Mouse (Mus musculus) hindbrain, postnatal 0 days (tissue): ENCODE results near the gene Gfod1. TPM values are rescaled to one million over a fixed set of nuclear protein-coding genes. Genes with fewer than 3 reads are reported as not detected.

Experiments used
- ATAC-seq: fragments of 200-750 bp; cut with Nextera tagmentation; 2 replicates; pipeline ENCODE4 v1.8.0; 2017; ENCODE audit warnings: mild to moderate bottlenecking, moderate TSS enrichment, moderate library complexity
- DNase-seq: peaks from one replicate; pipeline ENCODE4 v3.0.0-alpha.2; 2015; ENCODE audit warnings: low spot score
- H3K27ac ChIP-seq: fragments of 300-500 bp; sonication (generic); 2 replicates; pipeline ENCODE4 v1.5.1; 2014; ENCODE audit warnings: mild to moderate bottlenecking
- H3K27me3 ChIP-seq: fragments of 300-500 bp; sonication (generic); 2 replicates; pipeline ENCODE4 v1.6.1; 2014; ENCODE audit warnings: low read length, mixed read lengths; ENCODE audit not compliant: insufficient read depth
- H3K36me3 ChIP-seq: fragments of 300-500 bp; sonication (generic); 2 replicates; pipeline ENCODE4 v1.6.1; 2014; ENCODE audit warnings: low read length, mixed read lengths; ENCODE audit not compliant: insufficient read depth
- H3K4me1 ChIP-seq: fragments of 300-500 bp; sonication (generic); 2 replicates; pipeline ENCODE4 v1.6.1; 2014; ENCODE audit warnings: antibody characterized with exemption, low read length, mixed read lengths; ENCODE audit not compliant: insufficient read depth
- H3K4me2 ChIP-seq: fragments of 300-500 bp; sonication (generic); 2 replicates; pipeline ENCODE4 v1.6.1; 2014; ENCODE audit warnings: low read depth, mild to moderate bottlenecking, low read length, moderate library complexity, mixed read lengths
- H3K4me3 ChIP-seq: fragments of 300-500 bp; sonication (generic); 2 replicates; pipeline ENCODE4 v1.5.1; 2014; ENCODE audit warnings: low read length
- H3K9ac ChIP-seq: fragments of 300-500 bp; sonication (generic); replicated peaks from 2 replicates; pipeline ENCODE4 v1.6.1; 2014; ENCODE audit warnings: mild to moderate bottlenecking, low read length, moderate library complexity, mixed read lengths
- H3K9me3 ChIP-seq: fragments of 300-500 bp; sonication (generic); 2 replicates; pipeline ENCODE4 v1.6.1; 2016; ENCODE audit warnings: low read length, mixed read lengths
- CTCF ChIP-seq: IDR thresholded peaks from 2 replicates; pipeline ENCODE4 v1.5.1; 2016; ENCODE audit warnings: antibody characterized with exemption, control low read depth, low read depth
- WGBS: fragments of 180-500 bp; shearing (Covaris S2); extraction: QIAGEN DNeasy Blood & Tissue Kit; methylation state at CpG from one replicate; pipeline ENCODE4 v1.1.7; 2014; 5-methylcytosine and 5-hydroxymethylcytosine counted together
- polyA plus RNA-seq: library from polyadenylated mRNA; unstranded; fragments of >200 nt; fragmentation: Nextera tagmentation; extraction: Ambion mirVana; gene quantifications from 2 replicates; pipeline ENCODE4 v1.2.1, GENCODE M21; 2015
- total RNA-seq: library from RNA; depleted of rRNA; stranded (reverse); fragments of >200 nt; gene quantifications from 2 replicates; pipeline ENCODE4 v1.2.3, GENCODE M21; 2014

Gfod1 gene
- total and polyA plus RNA-seq, 2 experiments from 2014 or later = 2.6 to 26.3 TPM

DNA sequence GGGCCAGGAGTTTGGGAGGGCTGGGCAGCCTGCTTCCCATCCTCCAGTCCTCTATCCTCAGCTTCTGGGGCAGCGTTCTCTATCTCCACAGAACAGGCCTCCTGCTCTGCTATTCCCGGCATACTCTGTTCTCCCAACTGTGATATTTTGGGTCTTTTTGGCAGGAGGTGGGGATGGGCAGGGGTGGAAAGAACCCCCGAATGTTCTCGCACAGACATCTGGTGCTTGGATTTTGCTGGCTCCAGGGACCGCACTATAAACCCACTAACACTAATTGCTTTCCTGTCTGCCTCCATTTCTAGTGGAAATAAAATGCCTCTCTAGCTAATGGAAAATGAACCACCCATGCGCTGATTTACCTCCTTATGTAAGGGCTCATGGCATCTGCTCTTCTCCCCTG, 73.7 kb downstream of the Gfod1 start:
- DNase-seq (peak; percentile 18), ATAC-seq (peak; percentile 19; the same call in 1 of the 2 replicates)
- H3K27ac ChIP-seq = peak overlapping the region; percentile 62; the same call in 1 of the 2 replicates
- H3K4me2 ChIP-seq = no peak overlapping the region
- no peaks in the 10 kb centered on the region for H3K36me3 ChIP-seq
- peaks cover 18% of the 10 kb centered on the region for H3K4me1 ChIP-seq
- 47% methylated on average over 6 of the region's 6 CpGs for WGBS
- TF ChIP-seq CTCF = no peak
- H3K9me3 ChIP-seq = no peaks in the 10 kb centered on the region
- H3K27me3 ChIP-seq = no peaks in the 10 kb centered on the region
- no peak overlapping the region for H3K4me3 ChIP-seq
- no peak overlapping the region for H3K9ac ChIP-seq

DNA sequence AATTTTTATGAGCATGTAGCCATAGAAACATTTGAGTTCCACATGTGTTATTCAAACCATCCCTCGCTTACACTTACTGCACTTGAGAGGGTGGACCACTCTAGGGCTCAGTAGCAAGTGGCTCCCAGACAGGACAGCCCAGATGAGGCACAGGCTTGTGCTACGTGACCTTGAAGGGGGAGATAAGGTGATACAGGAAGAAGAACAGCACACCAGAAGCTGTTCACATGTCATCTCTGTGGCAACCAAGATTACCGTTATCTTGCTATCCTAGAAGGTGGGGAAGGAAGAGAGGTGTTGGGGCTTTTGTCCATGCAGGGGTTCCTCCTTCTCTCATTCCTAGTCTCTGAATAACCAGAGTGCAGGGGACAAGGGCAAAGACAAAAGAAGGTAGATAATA, 74.2 kb downstream of the Gfod1 start:
- H3K27ac ChIP-seq = peak overlapping the region; percentile 62; the same call in 1 of the 2 replicates
- H3K4me2 ChIP-seq = no peak overlapping the region
- WGBS = 84% methylated on average over 3 of the region's 3 CpGs
- no peaks in the 10 kb centered on the region for H3K27me3 ChIP-seq
- H3K4me1 ChIP-seq = peaks cover 14% of the 10 kb centered on the region
- DNase-seq (no peak), ATAC-seq (no peak)
- H3K9ac ChIP-seq = no peak overlapping the region
- H3K4me3 ChIP-seq = no peak overlapping the region
- no peaks in the 10 kb centered on the region for H3K36me3 ChIP-seq
- H3K9me3 ChIP-seq = no peaks in the 10 kb centered on the region
- TF ChIP-seq CTCF = no peak

DNA sequence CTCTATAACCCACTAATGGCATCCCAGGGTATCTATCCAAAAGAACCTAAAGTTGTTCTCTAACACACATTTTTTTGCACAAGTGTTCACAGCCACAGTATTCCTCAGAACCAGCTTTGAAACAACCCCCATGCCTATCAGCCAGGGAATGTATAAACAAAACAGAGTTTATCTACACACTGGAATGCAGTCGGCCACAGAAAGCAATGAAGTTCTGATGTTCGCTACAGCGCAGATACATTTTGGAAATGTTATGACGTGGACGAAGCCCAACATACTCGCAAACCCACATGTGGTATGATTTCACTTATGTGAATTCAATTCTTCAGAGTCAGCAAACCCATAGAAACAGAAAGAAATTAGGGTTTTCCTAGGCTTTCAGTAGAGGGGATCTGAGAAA, 75.8 kb downstream of the Gfod1 start:
- no peak for TF ChIP-seq CTCF
- Histone ChIP-seq H3K27me3 (no peaks in the 10 kb centered on the region), H3K27ac (no peak overlapping the region), H3K4me3 (no peak overlapping the region), H3K4me2 (no peak overlapping the region), H3K4me1 (peaks cover 14% of the 10 kb centered on the region; the same call in 1 of the 2 replicates), H3K36me3 (no peaks in the 10 kb centered on the region), H3K9me3 (no peaks in the 10 kb centered on the region), H3K9ac (no peak overlapping the region)
- 90% methylated on average over 6 of the region's 6 CpGs for WGBS
- ATAC-seq (no peak), DNase-seq (no peak)

DNA sequence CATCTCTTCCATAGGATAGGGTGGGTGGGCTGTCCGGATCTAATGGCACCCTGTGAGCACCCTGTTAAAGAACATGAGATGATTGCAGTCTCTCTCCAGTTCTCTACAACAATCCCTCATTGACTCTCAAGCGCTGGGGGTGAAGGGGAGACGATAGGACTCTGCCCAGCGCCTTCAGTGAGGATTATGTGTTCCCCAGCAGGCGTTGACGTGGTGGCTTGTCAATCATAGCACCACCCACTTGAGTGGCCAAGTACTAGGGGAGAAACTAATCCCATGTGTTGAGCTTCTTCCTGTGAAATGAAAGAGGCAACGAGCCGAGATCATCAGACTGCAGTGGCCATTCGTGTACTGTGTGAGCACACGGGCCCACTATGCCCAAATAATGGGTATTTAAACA, 77.9 kb downstream of the Gfod1 start:
- WGBS = 75% methylated on average over 10 of the region's 10 CpGs

DNA sequence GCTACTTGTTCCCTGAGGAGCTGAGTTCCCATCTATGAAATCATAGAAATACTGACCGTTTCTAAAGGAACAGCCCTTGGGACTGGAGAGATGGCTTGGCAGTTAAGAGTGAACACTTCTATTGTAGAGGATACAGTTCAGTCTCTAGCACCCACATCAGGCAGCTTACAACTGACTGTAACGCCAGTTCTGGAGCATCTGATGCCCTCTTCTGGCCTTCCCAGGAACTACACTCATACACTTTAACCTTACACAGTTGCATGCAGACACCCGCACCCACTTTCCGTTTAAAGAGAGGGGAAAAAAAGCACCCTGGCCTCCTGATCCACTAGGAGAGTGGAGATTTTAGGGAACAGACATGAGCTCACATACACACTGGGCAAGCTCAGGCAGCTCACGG, 78.8 kb downstream of the Gfod1 start:
- no peak overlapping the region for H3K4me3 ChIP-seq
- H3K4me1 ChIP-seq = 0 out of 2 replicates have a peak, but pooled peaks cover 3% of the 10 kb centered on the region
- H3K4me2 ChIP-seq = no peak overlapping the region
- no peak for DNase-seq
- no peaks in the 10 kb centered on the region for H3K9me3 ChIP-seq
- no peak overlapping the region for H3K27ac ChIP-seq
- TF ChIP-seq CTCF = peak; percentile 35
- 81% methylated on average over 5 of the region's 5 CpGs for WGBS
- no peaks in the 10 kb centered on the region for H3K27me3 ChIP-seq
- no peak for ATAC-seq
- H3K36me3 ChIP-seq = no peaks in the 10 kb centered on the region
- H3K9ac ChIP-seq = no peak overlapping the region

More for the DNA sequence above, 77.9 kb downstream of the Gfod1 start:
- Histone ChIP-seq H3K4me1 (peaks cover 3% of the 10 kb centered on the region; the same call in 1 of the 2 replicates), H3K4me3 (no peak overlapping the region), H3K27ac (no peak overlapping the region), H3K9ac (no peak overlapping the region), H3K9me3 (no peaks in the 10 kb centered on the region), H3K4me2 (no peak overlapping the region), H3K36me3 (no peaks in the 10 kb centered on the region), H3K27me3 (no peaks in the 10 kb centered on the region)
- DNase-seq (no peak), ATAC-seq (no peak)
- TF ChIP-seq CTCF = no peak

DNA sequence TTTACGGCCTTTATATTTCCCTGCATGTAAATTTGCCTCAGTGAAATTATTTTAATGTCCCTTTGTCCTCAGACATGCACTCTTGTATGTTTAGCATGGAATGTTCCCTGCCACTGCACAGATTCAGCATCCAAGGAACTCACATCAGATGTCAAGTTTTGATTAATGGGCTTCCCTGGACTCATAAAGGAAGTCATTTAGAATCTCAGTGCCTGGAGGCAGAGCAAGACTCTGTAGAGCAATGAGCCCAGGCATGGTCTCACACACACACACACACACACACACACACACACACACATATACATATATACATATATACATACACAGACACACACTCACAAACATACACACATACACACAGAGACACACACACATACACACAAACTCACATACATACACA, 81.9 kb downstream of the Gfod1 start:
- Histone ChIP-seq H3K9ac (no peak overlapping the region), H3K9me3 (no peaks in the 10 kb centered on the region), H3K27me3 (no peaks in the 10 kb centered on the region), H3K36me3 (no peaks in the 10 kb centered on the region), H3K27ac (no peak overlapping the region), H3K4me2 (no peak overlapping the region), H3K4me1 (peaks cover 4% of the 10 kb centered on the region; the same call in 1 of the 2 replicates), H3K4me3 (no peak overlapping the region)
- no peak for TF ChIP-seq CTCF
- ATAC-seq = no peak
- WGBS = 80% methylated on average over 1 of the region's 1 CpGs
- peak; percentile 71 for DNase-seq

DNA sequence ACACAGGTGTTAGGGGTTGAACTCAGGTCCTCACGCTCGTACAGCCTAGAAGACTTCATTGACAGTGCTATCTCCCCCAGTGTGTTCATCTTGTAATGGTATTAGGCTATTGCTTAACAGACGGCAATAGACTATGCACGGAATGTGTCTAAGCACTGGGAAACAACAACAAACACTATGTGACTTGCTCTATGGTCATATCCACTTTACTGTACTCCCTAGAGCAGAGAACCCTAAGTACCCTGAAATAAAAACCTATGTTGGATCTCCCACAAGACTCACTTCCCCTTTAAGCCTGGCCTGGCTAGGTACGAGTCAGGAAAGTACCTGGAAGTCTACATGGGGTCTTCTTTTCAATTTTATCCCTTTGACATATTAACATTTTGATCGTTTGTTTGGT, 82.7 kb downstream of the Gfod1 start:
- Histone ChIP-seq H3K4me3 (no peak overlapping the region), H3K4me2 (no peak overlapping the region), H3K27me3 (no peaks in the 10 kb centered on the region), H3K4me1 (peaks cover 4% of the 10 kb centered on the region; the same call in 1 of the 2 replicates), H3K27ac (no peak overlapping the region), H3K9me3 (no peaks in the 10 kb centered on the region), H3K9ac (no peak overlapping the region), H3K36me3 (no peaks in the 10 kb centered on the region)
- TF ChIP-seq CTCF = no peak
- 89% methylated on average over 6 of the region's 6 CpGs for WGBS
- no peak for ATAC-seq
- no peak for DNase-seq
